9 mouse cellular contexts compared by ENCODE assay signal in genomic region chr11:64890776-64891175, GRCm38 (mm10).
DNase-seq lines count a peak whose midpoint lies in the region; ATAC-seq and TF ChIP-seq lines count a peak whose summit lies in the region.
"Had no signal": no experiment of that assay in that cellular context is flagged by ENCODE, and none has a peak within 500 bp of the region (broad histone marks: within the 10 kb centered on the region; RNA-seq: fewer than 3 reads in every experiment).

No protein-coding gene starts in this region.

- 48% methylated on average over 3 of the region's 3 CpGs for WGBS in kidney, adult 2 months
- 32% methylated on average over 3 of the region's 3 CpGs for WGBS in embryonic facial prominence, embryonic 10.5 days

- H3K9me3 ChIP-seq in embryonic facial prominence, embryonic 10.5 days, result no peaks in the 10 kb centered on the region
- H3K9me3 ChIP-seq: megakaryocyte, embryonic 14.5 days had no signal

- TF ChIP-seq CTCF in kidney, adult 2 months (conservative IDR thresholded peaks at IDR 0.05; ENCODE audit: insufficient read depth, insufficient read length, low read depth, low read length), result peak; percentile 65

- DNase-seq in kidney, adult 2 months, result peak; percentile 12
- no peak for DNase-seq in kidney, adult 11 months
- DNase-seq in CD4-positive helper T cell, adult 2 months (ENCODE audit: low read depth, low spot score), result peak; percentile 10
- peak; percentile 30 for DNase-seq in MEL-GATA-1-ER (ENCODE audit: extremely low read depth, low read depth)
- peak; percentile 55 for DNase-seq in embryonic facial prominence, embryonic 10.5 days (ENCODE audit: low spot score)
- DNase-seq in urinary bladder, postnatal 4 days (ENCODE audit: low spot score in 2 of 2), result no peak
- no peak for DNase-seq in gastrocnemius, postnatal 36 days

- H3K27ac ChIP-seq in kidney, adult 2 months (ENCODE audit: insufficient read depth, low read depth, low read length), result no peak overlapping the region
- no peak overlapping the region for H3K27ac ChIP-seq in embryonic facial prominence, embryonic 10.5 days (replicated peaks)

- H3K4me3 ChIP-seq in kidney, adult 2 months (ENCODE audit: insufficient read depth, low read depth, low read length), result no peak overlapping the region
- no peak overlapping the region for H3K4me3 ChIP-seq in embryonic facial prominence, embryonic 10.5 days
- H3K4me3 ChIP-seq: megakaryocyte, embryonic 14.5 days had no signal

- no peaks in the 10 kb centered on the region for H3K36me3 ChIP-seq in kidney, adult 2 months (ENCODE audit: control insufficient read depth, insufficient read depth, low read length)
- H3K36me3 ChIP-seq in embryonic facial prominence, embryonic 10.5 days (replicated peaks), result no peaks in the 10 kb centered on the region

- no peaks in the 10 kb centered on the region for H3K4me1 ChIP-seq in kidney, adult 2 months (ENCODE audit: control insufficient read depth, insufficient read depth, low read length)
- H3K4me1 ChIP-seq in embryonic facial prominence, embryonic 10.5 days, result peaks cover 10% of the 10 kb centered on the region; the same call in 1 of the 2 replicates

- TF ChIP-seq POLR2A in kidney, adult 2 months (IDR thresholded peaks at IDR 0.05; ENCODE audit: low read depth, low read length), result no peak

- ATAC-seq in megakaryocyte progenitor cell, adult 5-6 weeks (replicated peaks; ENCODE audit: poor library complexity), result peak; percentile 92

- H3K27me3 ChIP-seq in kidney, adult 2 months (replicated peaks; ENCODE audit: control insufficient read depth, insufficient read depth, low read length), result no peaks in the 10 kb centered on the region
- 0 out of 2 replicates have a peak, but pooled peaks cover 11% of the 10 kb centered on the region for H3K27me3 ChIP-seq in embryonic facial prominence, embryonic 10.5 days (replicated peaks; ENCODE audit: low read depth, poor library complexity, severe bottlenecking)

- intact Hi-C loops in gastrocnemius, postnatal 36 days (cut with DNase I), result no loop called here

Comparison
In these comparisons a context has a peak if more than half of its experiments do, and no peak if none do; other contexts are left out.
1. DNase-seq: peak in kidney, adult 2 months (single experiment), CD4-positive helper T cell, adult 2 months (single experiment), MEL-GATA-1-ER (single experiment) and embryonic facial prominence, embryonic 10.5 days (single experiment); none in kidney, adult 11 months (single experiment), urinary bladder, postnatal 4 days (0 of 2) and gastrocnemius, postnatal 36 days (0 of 2).